Mouse (Mus musculus) kidney, adult 2 months (tissue): Measurements from ENCODE around the gene Sept4. TPM values are rescaled to one million over a fixed set of nuclear protein-coding genes. Genes with fewer than 3 reads are reported as not detected.

Experiments used
- DNase-seq: peaks from one replicate; pipeline ENCODE4 v3.0.0; 2021
- H3K27ac ChIP-seq: fragments of 200-500 bp; 2 replicates; pipeline ENCODE4 v1.5.1; 2012; ENCODE audit warnings: low read depth, low read length, control low read depth, inconsistent platforms; ENCODE audit not compliant: insufficient read depth
- H3K27me3 ChIP-seq: fragments of 200-500 bp; replicated peaks from 2 replicates; pipeline ENCODE4 v1.6.1; 2012; ENCODE audit warnings: mild to moderate bottlenecking, moderate library complexity, low read length, inconsistent platforms; ENCODE audit not compliant: control insufficient read depth, insufficient read depth
- H3K36me3 ChIP-seq: fragments of 200-500 bp; 2 replicates; pipeline ENCODE4 v1.6.1; 2012; ENCODE audit warnings: mild to moderate bottlenecking, moderate library complexity, low read length, inconsistent platforms; ENCODE audit not compliant: control insufficient read depth, insufficient read depth
- H3K4me1 ChIP-seq: fragments of 200-500 bp; 2 replicates; pipeline ENCODE4 v1.6.1; 2011; ENCODE audit warnings: low read length; ENCODE audit not compliant: control insufficient read depth, insufficient read depth
- H3K4me3 ChIP-seq: fragments of 200-500 bp; 2 replicates; pipeline ENCODE4 v1.5.1; 2011; ENCODE audit warnings: mild to moderate bottlenecking, low read depth, low read length, control low read depth; ENCODE audit not compliant: insufficient read depth
- CTCF ChIP-seq: fragments of 200-500 bp; conservative IDR thresholded peaks from 2 replicates; pipeline ENCODE4 v1.5.1; 2011; ENCODE audit warnings: low read depth, mild to moderate bottlenecking, control low read depth, low read length, moderate library complexity, mixed read lengths; ENCODE audit not compliant: insufficient read depth, insufficient read length
- POLR2A ChIP-seq: fragments of 200-500 bp; IDR thresholded peaks from one replicate; pipeline ENCODE4 v1.6.1; 2011; ENCODE audit warnings: low read depth, low read length, control low read depth
- WGBS: fragments of 180-500 bp; shearing (Covaris S2); methylation state at CpG from one replicate; pipeline ENCODE4 v1.1.7; 2018; 5-methylcytosine and 5-hydroxymethylcytosine counted together
- polyA plus RNA-seq: library from polyadenylated mRNA; depleted of rRNA; stranded (reverse); fragments of >200 nt; gene quantifications from 2 replicates; pipeline ENCODE4 v1.2.3, GENCODE M21; 2012

The Sept4 gene
- polyA plus RNA-seq, 1 experiment: 43.1 TPM

GRCm38 (mm10) chr11:87600322-87600853, 31.7 kb downstream of the Sept4 start:
- Histone ChIP-seq H3K4me3 (no peak overlapping the region), H3K27ac (no peak overlapping the region)
- 92% methylated on average over 10 of the region's 10 CpGs for WGBS

DNA sequence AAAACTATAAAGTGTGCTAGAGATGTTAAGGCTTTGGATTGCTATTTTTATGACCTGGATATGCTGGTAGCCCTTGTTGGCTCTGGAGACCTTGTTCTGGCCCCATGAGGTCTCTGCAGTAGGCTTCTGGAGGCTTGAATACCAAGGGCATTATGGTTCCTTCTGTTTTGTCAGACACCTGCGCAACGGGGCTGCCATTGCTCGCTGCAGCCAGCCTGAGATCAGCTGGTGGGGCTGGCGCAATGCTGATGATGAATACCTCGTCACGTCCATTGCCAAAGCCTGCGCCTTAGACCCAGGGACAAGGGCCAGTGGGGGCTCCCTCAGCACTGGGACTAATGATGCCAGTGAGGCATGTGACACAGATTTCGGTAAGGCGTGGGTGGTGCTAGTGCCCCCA, 33.5 kb downstream of the Sept4 start:
- no peak for DNase-seq
- Histone ChIP-seq H3K27me3 (no peaks in the 10 kb centered on the region), H3K36me3 (peaks cover 3% of the 10 kb centered on the region), H3K27ac (no peak overlapping the region), H3K4me3 (no peak overlapping the region), H3K4me1 (no peaks in the 10 kb centered on the region)
- WGBS: 96% methylated on average over 9 of the region's 9 CpGs
- TF ChIP-seq POLR2A (no peak), CTCF (no peak)

More at GRCm38 (mm10) chr11:87600322-87600853, 31.7 kb downstream of the Sept4 start:
- no peak for TF ChIP-seq POLR2A
- TF ChIP-seq CTCF: no peak
- peaks cover 3% of the 10 kb centered on the region for H3K36me3 ChIP-seq
- H3K27me3 ChIP-seq: no peaks in the 10 kb centered on the region
- DNase-seq: no peak
- peaks cover 5% of the 10 kb centered on the region; the same call in 1 of the 2 replicates for H3K4me1 ChIP-seq

DNA sequence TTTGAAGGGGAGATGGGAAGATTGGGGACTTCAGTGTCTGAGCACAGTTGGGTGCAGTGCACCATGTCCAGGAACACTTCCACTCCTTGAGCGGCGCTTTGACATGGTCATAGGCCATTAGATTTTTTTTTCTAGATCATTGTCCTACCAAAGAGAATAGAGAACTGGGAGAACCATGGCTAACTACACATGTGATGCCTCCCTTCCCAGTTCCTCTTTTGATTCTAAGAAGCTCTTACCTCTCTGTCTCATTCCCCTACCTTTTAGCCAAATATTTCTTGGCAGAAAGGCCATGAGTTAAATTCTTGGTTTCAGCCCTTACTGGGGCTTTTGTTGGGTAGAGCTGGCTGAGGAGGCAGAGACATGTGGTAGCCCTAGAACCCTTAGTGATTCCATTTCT, 34.9 kb downstream of the Sept4 start:
- Histone ChIP-seq H3K27me3 (no peaks in the 10 kb centered on the region), H3K36me3 (peaks cover 4% of the 10 kb centered on the region), H3K4me1 (no peaks in the 10 kb centered on the region), H3K27ac (no peak overlapping the region), H3K4me3 (no peak overlapping the region)
- WGBS: 94% methylated on average over 2 of the region's 2 CpGs
- no peak for DNase-seq
- TF ChIP-seq POLR2A (no peak), CTCF (no peak)

GRCm38 (mm10) chr11:87609264-87609663, 40.6 kb downstream of the Sept4 start:
- peaks cover 10% of the 10 kb centered on the region for H3K36me3 ChIP-seq
- H3K27ac ChIP-seq: no peak overlapping the region
- H3K4me1 ChIP-seq: no peaks in the 10 kb centered on the region
- DNase-seq: no peak
- TF ChIP-seq POLR2A (no peak), CTCF (no peak)
- 86% methylated on average over 7 of the region's 7 CpGs for WGBS
- no peak overlapping the region for H3K4me3 ChIP-seq
- no peaks in the 10 kb centered on the region for H3K27me3 ChIP-seq

DNA sequence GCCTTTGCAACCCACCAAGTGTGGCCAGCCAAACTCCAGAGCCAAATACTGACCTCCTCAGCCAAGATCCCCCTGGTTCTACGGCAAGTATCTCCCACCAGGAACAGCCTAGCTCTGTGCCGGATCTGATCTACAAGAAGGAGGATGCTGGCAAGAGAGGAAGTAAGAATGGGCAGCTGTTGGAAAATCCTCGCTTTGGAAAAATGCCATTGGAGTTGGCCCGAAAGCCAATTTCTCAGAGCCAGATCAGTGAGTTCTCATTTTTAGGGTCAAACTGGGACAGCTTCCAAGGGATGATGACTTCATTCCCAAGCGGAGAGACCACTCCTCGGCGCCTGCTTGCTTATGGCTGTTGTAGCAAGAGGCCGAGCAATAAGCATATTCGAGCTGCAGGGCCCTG, 42.8 kb downstream of the Sept4 start:
- no peak for TF ChIP-seq POLR2A
- no peak for TF ChIP-seq CTCF
- no peak overlapping the region for H3K27ac ChIP-seq
- H3K27me3 ChIP-seq: no peaks in the 10 kb centered on the region
- WGBS: 88% methylated on average over 9 of the region's 9 CpGs
- no peak for DNase-seq
- no peaks in the 10 kb centered on the region for H3K4me1 ChIP-seq
- no peak overlapping the region for H3K4me3 ChIP-seq
- peaks cover 15% of the 10 kb centered on the region for H3K36me3 ChIP-seq

- Histone ChIP-seq H3K36me3 (peaks cover 21% of the 10 kb centered on the region), H3K4me1 (no peaks in the 10 kb centered on the region), H3K4me3 (no peak overlapping the region), H3K27ac (no peak overlapping the region), H3K27me3 (no peaks in the 10 kb centered on the region)
- WGBS: 87% methylated on average over 7 of the region's 7 CpGs
- no peak for TF ChIP-seq POLR2A
- no peak for TF ChIP-seq CTCF
- no peak for DNase-seq
These were observed 45.3 kb downstream of the Sept4 start for GRCm38 (mm10) chr11:87613972-87614371.

DNA sequence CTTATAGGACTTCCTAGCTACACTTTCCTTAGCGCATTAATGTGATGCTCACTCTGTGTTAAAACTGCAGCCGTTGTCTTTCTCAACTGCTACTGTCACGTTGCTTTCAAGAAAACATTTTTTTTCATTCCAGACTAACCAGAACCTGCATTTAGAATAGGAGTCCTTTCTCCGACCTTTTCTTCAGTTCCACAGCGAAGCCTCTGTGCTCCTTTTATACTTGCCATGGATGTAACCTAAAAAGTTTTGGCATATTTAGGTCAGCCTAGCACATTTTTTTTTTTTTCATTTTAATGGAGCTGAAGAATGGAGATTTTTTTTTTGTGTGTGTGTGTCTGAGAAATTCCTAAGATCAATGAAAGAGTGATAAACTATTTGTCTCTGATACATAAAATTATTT, 46.8 kb downstream of the Sept4 start:
- WGBS: 94% methylated on average over 5 of the region's 5 CpGs
- Histone ChIP-seq H3K36me3 (peaks cover 21% of the 10 kb centered on the region), H3K4me3 (no peak overlapping the region), H3K27me3 (no peaks in the 10 kb centered on the region), H3K27ac (no peak overlapping the region), H3K4me1 (no peaks in the 10 kb centered on the region)
- no peak for DNase-seq
- TF ChIP-seq CTCF (no peak), POLR2A (no peak)

GRCm38 (mm10) chr11:87615952-87616351, 47.2 kb downstream of the Sept4 start:
- Histone ChIP-seq H3K27me3 (no peaks in the 10 kb centered on the region), H3K4me1 (no peaks in the 10 kb centered on the region), H3K27ac (no peak overlapping the region), H3K4me3 (no peak overlapping the region), H3K36me3 (peaks cover 21% of the 10 kb centered on the region)
- 93% methylated on average over 2 of the region's 2 CpGs for WGBS
- DNase-seq: no peak
- TF ChIP-seq POLR2A (no peak), CTCF (no peak)
